Mouse (Mus musculus) lung, embryonic 15.5 days (tissue): ENCODE data around the gene Adcy6. TPM values are rescaled to one million over a fixed set of nuclear protein-coding genes. Genes with fewer than 3 reads are reported as not detected.

Experiments
- ATAC-seq: fragments of 200-750 bp; cut with Nextera tagmentation; 2 replicates; pipeline ENCODE4 v1.8.0; 2017; ENCODE audit warnings: moderate number of reproducible peaks, borderline replicate concordance; ENCODE audit not compliant: low FRiP score, low TSS enrichment; ENCODE audit errors: extremely low read depth
- H3K27ac ChIP-seq: fragments of 300-500 bp; sonication (generic); 2 replicates; pipeline ENCODE4 v1.5.1; 2015; ENCODE audit warnings: moderate library complexity, mild to moderate bottlenecking, inconsistent platforms
- H3K27me3 ChIP-seq: fragments of 300-500 bp; sonication (generic); 2 replicates; pipeline ENCODE4 v1.6.1; 2015; ENCODE audit warnings: inconsistent platforms
- H3K36me3 ChIP-seq: fragments of 300-500 bp; sonication (generic); 2 replicates; pipeline ENCODE4 v1.6.1; 2015; ENCODE audit warnings: inconsistent platforms
- H3K4me1 ChIP-seq: fragments of 300-500 bp; sonication (generic); 2 replicates; pipeline ENCODE4 v1.6.1; 2015; ENCODE audit warnings: inconsistent platforms
- H3K4me2 ChIP-seq: fragments of 300-500 bp; sonication (generic); 2 replicates; pipeline ENCODE4 v1.6.1; 2015; ENCODE audit warnings: inconsistent platforms, mild to moderate bottlenecking, moderate library complexity
- H3K4me3 ChIP-seq: fragments of 300-500 bp; sonication (generic); 2 replicates; pipeline ENCODE4 v1.5.1; 2015; ENCODE audit warnings: mild to moderate bottlenecking, inconsistent platforms
- H3K9ac ChIP-seq: fragments of 300-500 bp; sonication (generic); 2 replicates; pipeline ENCODE4 v1.6.1; 2015; ENCODE audit warnings: inconsistent platforms
- H3K9me3 ChIP-seq: fragments of 300-500 bp; sonication (generic); 2 replicates; pipeline ENCODE4 v1.6.1; 2016; ENCODE audit warnings: inconsistent platforms
- WGBS: fragments of 180-500 bp; shearing (Covaris S2); methylation state at CpG from one replicate; pipeline ENCODE4 v1.1.7; 2015; 5-methylcytosine and 5-hydroxymethylcytosine counted together
- polyA plus RNA-seq: library from polyadenylated mRNA; unstranded; fragments of >200 nt; fragmentation: Nextera tagmentation; extraction: Ambion mirVana; gene quantifications from 2 replicates; pipeline ENCODE4 v1.2.1, GENCODE M21; 2015

Adcy6 gene
- polyA plus RNA-seq, 1 experiment from 2014 or later, result 23.2 TPM

GRCm38 (mm10) chr15:98626487-98627212 lies 16.8 kb upstream of the Adcy6 start:
- H3K4me3 ChIP-seq, result no peak overlapping the region
- no peak for ATAC-seq
- peaks cover 20% of the 10 kb centered on the region for H3K27me3 ChIP-seq
- H3K4me2 ChIP-seq, result no peak overlapping the region
- no peak overlapping the region for H3K9ac ChIP-seq
- H3K27ac ChIP-seq, result no peak overlapping the region
- H3K4me1 ChIP-seq, result peaks cover 32% of the 10 kb centered on the region
- 80% methylated on average over 7 of the region's 7 CpGs for WGBS
- no peaks in the 10 kb centered on the region for H3K36me3 ChIP-seq
- H3K9me3 ChIP-seq, result no peaks in the 10 kb centered on the region

DNA sequence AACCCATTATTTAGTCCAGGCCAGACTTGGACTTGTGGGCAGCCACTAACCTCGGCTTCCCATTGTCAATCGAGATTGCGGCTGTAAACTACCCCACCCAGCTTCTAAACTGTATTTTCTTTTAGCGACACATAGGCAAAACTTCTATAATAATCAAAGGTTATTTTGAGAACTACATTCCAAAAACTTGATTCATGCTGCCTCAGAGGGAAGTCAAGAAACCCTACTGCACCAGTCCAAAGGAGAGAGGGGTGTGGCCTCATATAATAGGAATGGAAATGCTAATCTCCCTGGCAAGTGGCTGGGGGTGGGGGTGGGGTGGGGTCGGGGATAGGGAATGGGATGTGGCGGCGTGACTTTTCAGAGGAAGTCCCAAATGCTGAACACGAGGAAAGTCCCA lies 16.2 kb upstream of the Adcy6 start:
- Histone ChIP-seq H3K4me3 (no peak overlapping the region), H3K9ac (no peak overlapping the region), H3K4me1 (peaks cover 27% of the 10 kb centered on the region), H3K27ac (no peak overlapping the region), H3K36me3 (no peaks in the 10 kb centered on the region), H3K4me2 (no peak overlapping the region), H3K27me3 (peaks cover 19% of the 10 kb centered on the region), H3K9me3 (no peaks in the 10 kb centered on the region)
- 34% methylated on average over 8 of the region's 8 CpGs for WGBS
- no peak for ATAC-seq

DNA sequence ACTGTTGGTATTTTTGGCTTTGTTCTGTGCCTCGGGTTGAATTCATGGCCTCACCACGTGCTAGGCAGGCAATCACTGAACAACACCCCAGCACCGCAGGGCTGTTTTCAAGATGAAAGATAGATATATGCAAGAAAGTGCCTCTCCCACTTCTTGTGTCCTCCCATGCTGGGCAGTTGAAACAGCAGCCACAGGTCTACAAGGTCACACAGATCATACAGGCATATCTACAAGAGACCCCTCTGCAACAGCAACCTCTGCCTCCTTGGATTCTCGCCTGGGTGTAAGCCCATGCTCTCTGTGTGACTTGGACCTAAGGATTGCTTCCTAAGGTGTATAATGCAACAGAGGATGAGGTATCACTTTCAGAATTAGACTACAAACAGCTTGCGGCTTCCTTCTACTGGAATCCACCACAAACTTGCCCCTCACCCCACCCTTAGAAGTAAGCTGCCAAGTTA lies 13.5 kb upstream of the Adcy6 start:
- WGBS, result 58% methylated on average over 5 of the region's 5 CpGs
- Histone ChIP-seq H3K4me2 (no peak overlapping the region), H3K27me3 (peaks cover 5% of the 10 kb centered on the region), H3K4me3 (no peak overlapping the region), H3K4me1 (peaks cover 3% of the 10 kb centered on the region), H3K27ac (no peak overlapping the region), H3K9me3 (no peaks in the 10 kb centered on the region), H3K36me3 (no peaks in the 10 kb centered on the region), H3K9ac (no peak overlapping the region)
- no peak for ATAC-seq

- no peaks in the 10 kb centered on the region for H3K4me1 ChIP-seq
- WGBS, result 26% methylated on average over 6 of the region's 6 CpGs
- H3K4me3 ChIP-seq, result no peak overlapping the region
- no peaks in the 10 kb centered on the region for H3K36me3 ChIP-seq
- no peaks in the 10 kb centered on the region for H3K9me3 ChIP-seq
- H3K4me2 ChIP-seq, result no peak overlapping the region
- peaks cover 5% of the 10 kb centered on the region for H3K27me3 ChIP-seq
- H3K9ac ChIP-seq, result no peak overlapping the region
- no peak for ATAC-seq
- H3K27ac ChIP-seq, result no peak overlapping the region
Measured at GRCm38 (mm10) chr15:98622721-98623120, 12.8 kb upstream of the Adcy6 start.

GRCm38 (mm10) chr15:98622199-98622598 lies 12.3 kb upstream of the Adcy6 start:
- H3K4me3 ChIP-seq, result no peak overlapping the region
- no peaks in the 10 kb centered on the region for H3K4me1 ChIP-seq
- 8% methylated on average over 7 of the region's 7 CpGs for WGBS
- peaks cover 5% of the 10 kb centered on the region for H3K27me3 ChIP-seq
- no peak overlapping the region for H3K9ac ChIP-seq
- no peak overlapping the region for H3K27ac ChIP-seq
- H3K36me3 ChIP-seq, result no peaks in the 10 kb centered on the region
- ATAC-seq, result no peak
- no peak overlapping the region for H3K4me2 ChIP-seq
- no peaks in the 10 kb centered on the region for H3K9me3 ChIP-seq

- H3K27ac ChIP-seq, result no peak overlapping the region
- no peak overlapping the region for H3K9ac ChIP-seq
- H3K36me3 ChIP-seq, result no peaks in the 10 kb centered on the region
- H3K27me3 ChIP-seq, result peaks cover 5% of the 10 kb centered on the region
- H3K4me3 ChIP-seq, result no peak overlapping the region
- H3K4me1 ChIP-seq, result peaks cover 16% of the 10 kb centered on the region
- no peaks in the 10 kb centered on the region for H3K9me3 ChIP-seq
- 0% methylated on average over 12 of the region's 12 CpGs for WGBS
- 0 out of 2 replicates have a peak, but pooled peaks have one; percentile 60 for ATAC-seq
- H3K4me2 ChIP-seq, result peak overlapping the region; percentile 31
Measured at GRCm38 (mm10) chr15:98617176-98617537, 7.3 kb upstream of the Adcy6 start.

DNA sequence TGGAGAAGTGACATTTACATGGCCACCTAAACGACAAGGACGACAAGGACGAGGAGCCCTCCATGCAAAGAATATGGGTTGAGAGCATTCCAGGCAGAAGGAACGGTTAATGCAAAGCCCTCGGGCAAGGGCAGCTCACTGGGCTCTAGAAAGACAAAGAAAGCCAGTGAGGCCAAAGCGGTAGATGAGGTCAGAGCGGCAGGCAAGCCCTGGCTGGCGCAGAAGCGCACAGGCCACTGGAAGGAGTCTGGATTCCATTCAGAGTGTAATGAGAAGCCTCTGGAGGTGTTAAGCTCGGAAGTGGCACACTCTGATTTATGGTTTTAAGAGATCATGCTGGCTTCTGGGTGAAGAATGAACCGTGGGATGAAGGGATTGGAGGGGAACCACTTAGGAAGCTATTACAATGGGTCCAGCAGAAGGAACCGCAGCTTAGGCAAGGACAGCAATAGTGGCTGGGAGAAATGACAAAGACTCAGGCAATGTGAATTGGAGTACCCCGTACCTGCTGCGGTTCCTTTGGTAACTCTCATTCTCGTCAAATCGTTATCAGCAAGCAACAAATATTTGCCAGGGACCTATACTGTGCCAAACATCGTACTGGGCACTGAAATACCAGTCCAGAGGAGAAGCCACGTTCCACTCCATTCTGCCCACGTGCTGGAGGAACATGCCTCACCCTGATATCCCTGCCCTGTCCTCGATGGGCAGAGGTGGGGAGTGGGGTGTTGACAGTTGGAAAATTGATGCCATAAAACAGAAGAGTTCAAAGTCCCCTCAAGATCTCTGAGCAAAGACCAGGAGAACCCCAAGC lies 6.7 kb upstream of the Adcy6 start:
- Histone ChIP-seq H3K9ac (no peak overlapping the region), H3K9me3 (no peaks in the 10 kb centered on the region), H3K4me2 (peak overlapping the region; percentile 31), H3K27ac (no peak overlapping the region), H3K4me3 (no peak overlapping the region), H3K4me1 (peaks cover 16% of the 10 kb centered on the region), H3K27me3 (peaks cover 4% of the 10 kb centered on the region; the same call in 1 of the 2 replicates), H3K36me3 (no peaks in the 10 kb centered on the region)
- 0 out of 2 replicates have a peak, but pooled peaks have one; percentile 2 for ATAC-seq
- WGBS, result 35% methylated on average over 20 of the region's 20 CpGs

GRCm38 (mm10) chr15:98615751-98616150 lies 5.9 kb upstream of the Adcy6 start:
- 75% methylated on average over 6 of the region's 6 CpGs for WGBS
- Histone ChIP-seq H3K36me3 (no peaks in the 10 kb centered on the region), H3K9me3 (no peaks in the 10 kb centered on the region), H3K27me3 (no peaks in the 10 kb centered on the region), H3K4me1 (peaks cover 16% of the 10 kb centered on the region), H3K27ac (no peak overlapping the region), H3K4me3 (no peak overlapping the region), H3K9ac (no peak overlapping the region), H3K4me2 (no peak overlapping the region)
- ATAC-seq, result no peak

- Histone ChIP-seq H3K4me1 (peaks cover 19% of the 10 kb centered on the region), H3K27ac (no peak overlapping the region), H3K4me3 (no peak overlapping the region), H3K36me3 (no peaks in the 10 kb centered on the region), H3K9me3 (no peaks in the 10 kb centered on the region), H3K9ac (no peak overlapping the region), H3K27me3 (no peaks in the 10 kb centered on the region), H3K4me2 (no peak overlapping the region)
- no peak for ATAC-seq
- 37% methylated on average over 6 of the region's 6 CpGs for WGBS
Measured at GRCm38 (mm10) chr15:98614971-98615370, 5.1 kb upstream of the Adcy6 start.

DNA sequence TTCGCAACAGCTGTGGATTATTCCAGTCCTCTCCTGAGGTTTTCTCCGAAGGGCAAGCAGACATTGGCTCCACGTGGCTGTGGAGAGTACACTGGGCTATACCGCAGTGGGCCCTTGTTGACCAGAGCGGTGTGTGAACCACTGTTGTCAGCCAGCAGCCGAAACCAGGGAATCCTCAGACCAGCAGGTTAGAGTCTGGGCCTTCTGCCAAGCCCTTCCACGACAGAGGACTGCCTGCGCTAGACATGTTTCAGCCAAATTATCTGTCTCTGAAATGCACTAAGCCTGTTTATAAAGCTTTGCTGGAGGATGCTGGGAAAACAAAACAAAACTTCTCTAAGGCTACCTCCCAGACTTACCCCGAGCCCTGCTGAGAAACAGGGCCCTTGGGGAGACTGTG lies 4.7 kb upstream of the Adcy6 start:
- Histone ChIP-seq H3K4me1 (peaks cover 19% of the 10 kb centered on the region), H3K9ac (no peak overlapping the region), H3K4me3 (no peak overlapping the region), H3K27ac (no peak overlapping the region), H3K4me2 (no peak overlapping the region), H3K36me3 (no peaks in the 10 kb centered on the region), H3K27me3 (no peaks in the 10 kb centered on the region), H3K9me3 (no peaks in the 10 kb centered on the region)
- no peak for ATAC-seq
- 48% methylated on average over 9 of the region's 9 CpGs for WGBS

DNA sequence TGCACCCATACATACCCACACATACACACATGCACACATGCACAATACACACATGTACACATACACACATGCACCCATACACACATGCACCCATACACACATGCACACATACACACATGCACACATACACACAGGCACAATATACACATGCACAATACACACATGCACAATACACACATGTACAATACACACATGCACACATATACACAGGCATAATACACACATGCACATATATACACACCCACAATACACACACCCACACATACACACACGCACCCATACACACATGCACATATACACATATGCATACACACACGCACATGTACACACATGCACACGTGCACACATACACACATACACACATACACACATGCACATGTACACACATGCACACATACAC lies 2.4 kb upstream of the Adcy6 start:
- WGBS, result 91% methylated on average over 3 of the region's 3 CpGs
- Histone ChIP-seq H3K4me1 (peaks cover 29% of the 10 kb centered on the region), H3K27ac (no peak overlapping the region), H3K9ac (no peak overlapping the region), H3K36me3 (no peaks in the 10 kb centered on the region), H3K4me2 (no peak overlapping the region), H3K9me3 (no peaks in the 10 kb centered on the region), H3K27me3 (no peaks in the 10 kb centered on the region), H3K4me3 (no peak overlapping the region)
- no peak for ATAC-seq

GRCm38 (mm10) chr15:98610131-98610633 lies 306 bp upstream of the Adcy6 start:
- peak overlapping the region; percentile 97 for H3K27ac ChIP-seq
- 4% methylated on average over 12 of the region's 12 CpGs for WGBS
- H3K4me1 ChIP-seq, result peaks cover 39% of the 10 kb centered on the region
- peak overlapping the region; percentile 88 for H3K4me3 ChIP-seq
- no peaks in the 10 kb centered on the region for H3K27me3 ChIP-seq
- no peaks in the 10 kb centered on the region for H3K36me3 ChIP-seq
- peak overlapping the region; percentile 91 for H3K9ac ChIP-seq
- H3K9me3 ChIP-seq, result no peaks in the 10 kb centered on the region
- no peak for ATAC-seq
- H3K4me2 ChIP-seq, result peak overlapping the region; percentile 94
